Mouse (Mus musculus): ENCODE measurements around the gene Col5a1.

DNA sequence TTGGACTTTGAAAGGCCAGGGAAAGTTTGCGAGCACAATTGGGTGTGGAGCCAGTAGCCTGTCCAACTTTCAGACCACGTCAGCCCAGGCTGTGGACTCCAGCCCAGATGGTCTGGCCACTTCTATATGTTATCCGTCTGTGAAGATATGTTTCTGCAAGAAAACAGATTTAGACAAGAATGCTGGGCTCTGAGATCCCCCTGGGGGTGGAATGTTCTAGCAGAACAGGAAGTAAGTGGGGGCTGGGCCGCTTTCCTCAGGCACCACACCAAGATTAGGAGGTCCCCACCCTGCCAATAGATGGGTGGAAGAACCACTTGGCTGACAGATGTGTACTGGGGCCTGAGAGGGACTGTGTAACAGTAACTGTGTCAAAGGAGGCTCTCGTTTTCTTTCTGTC lies 37.8 kb upstream of the Col5a1 start:
- no peak for TF ChIP-seq GATA1 (IDR thresholded peaks at IDR 0.05; ENCODE audit: borderline replicate concordance, low read length)
- no peak for TF ChIP-seq FLI1 (IDR thresholded peaks at IDR 0.05; ENCODE audit: low read length)

All from megakaryocyte, embryonic 14.5 days (primary cell).